Mouse (Mus musculus) cortical plate, adult 2 months (tissue): ENCODE results near the gene Ifrd1.

ENCODE experiments used
- CTCF ChIP-seq: fragments of 200-500 bp; IDR thresholded peaks from 2 replicates; pipeline ENCODE4 v1.5.1; 2011; ENCODE audit warnings: mild to moderate bottlenecking, control low read depth, low read length; ENCODE audit not compliant: insufficient read depth; ENCODE audit errors: extremely low read depth
- POLR2A ChIP-seq: fragments of 200-500 bp; IDR thresholded peaks from 2 replicates; pipeline ENCODE4 v1.6.1; 2011; ENCODE audit warnings: mild to moderate bottlenecking, low read length, control low read depth; ENCODE audit not compliant: insufficient read depth; ENCODE audit errors: extremely low read depth

GRCm38 (mm10) chr12:40214888-40215876, 33.1 kb downstream of the Ifrd1 start:
- TF ChIP-seq POLR2A (no peak), CTCF (no peak)
